Mouse (Mus musculus) forebrain, embryonic 11.5 days (tissue): ENCODE data around the gene Sall2. TPM values are rescaled to one million over a fixed set of nuclear protein-coding genes. Genes with fewer than 3 reads are reported as not detected.

Experiments used
- ATAC-seq: fragments of 200-750 bp; cut with Nextera tagmentation; replicated peaks from 2 replicates; pipeline ENCODE4 v1.8.0; 2017; ENCODE audit warnings: moderate TSS enrichment; ENCODE audit not compliant: low FRiP score
- DNase-seq: peaks from one replicate; pipeline ENCODE4 v3.0.0-alpha.2; 2017; ENCODE audit warnings: low spot score
- H3K27ac ChIP-seq: fragments of 300-500 bp; sonication (generic); 2 replicates; pipeline ENCODE4 v1.5.1; 2014; ENCODE audit warnings: low read depth, low read length
- H3K27me3 ChIP-seq: fragments of 300-500 bp; sonication (generic); 2 replicates; pipeline ENCODE4 v1.6.1; 2014; ENCODE audit warnings: mild to moderate bottlenecking, low read length, mixed read lengths; ENCODE audit not compliant: control insufficient read depth, insufficient read depth
- H3K36me3 ChIP-seq: fragments of 300-500 bp; sonication (generic); 2 replicates; pipeline ENCODE4 v1.6.1; 2014; ENCODE audit warnings: mild to moderate bottlenecking, low read length, moderate library complexity, mixed read lengths; ENCODE audit not compliant: control insufficient read depth, insufficient read depth
- H3K4me1 ChIP-seq: fragments of 300-500 bp; sonication (generic); replicated peaks from 2 replicates; pipeline ENCODE4 v1.6.1; 2014; ENCODE audit warnings: low read length, mixed read lengths; ENCODE audit not compliant: control insufficient read depth, insufficient read depth
- H3K4me2 ChIP-seq: fragments of 300-500 bp; sonication (generic); 2 replicates; pipeline ENCODE4 v1.6.1; 2014; ENCODE audit warnings: low read depth, mild to moderate bottlenecking, low read length, moderate library complexity, mixed read lengths; ENCODE audit not compliant: severe bottlenecking
- H3K4me3 ChIP-seq: fragments of 300-500 bp; sonication (generic); 2 replicates; pipeline ENCODE4 v1.5.1; 2014; ENCODE audit warnings: low read depth, low read length
- H3K9ac ChIP-seq: fragments of 300-500 bp; sonication (generic); 2 replicates; pipeline ENCODE4 v1.6.1; 2014; ENCODE audit warnings: low read length
- H3K9me3 ChIP-seq: fragments of 300-500 bp; sonication (generic); 2 replicates; pipeline ENCODE4 v1.6.1; 2016; ENCODE audit warnings: low read length, mixed read lengths; ENCODE audit not compliant: control insufficient read depth
- WGBS: fragments of 180-500 bp; shearing (Covaris S2); extraction: QIAGEN DNeasy Blood & Tissue Kit; methylation state at CpG from one replicate; pipeline ENCODE4 v1.1.7; 2014; 5-methylcytosine and 5-hydroxymethylcytosine counted together
- polyA plus RNA-seq: library from polyadenylated mRNA; unstranded; fragments of >200 nt; fragmentation: Nextera tagmentation; extraction: Ambion mirVana; gene quantifications from 2 replicates; pipeline ENCODE4 v1.2.1, GENCODE M21; 2014

Sall2 gene
- polyA plus RNA-seq, 1 experiment from 2014 or later: 83.6 TPM

- DNase-seq: peak; percentile 59
- Histone ChIP-seq H3K4me3 (peak overlapping the region; percentile 65), H3K27me3 (no peaks in the 10 kb centered on the region), H3K27ac (0 out of 2 replicates have a peak overlapping the region, but pooled peaks have one; percentile 3), H3K4me1 (peaks cover 17% of the 10 kb centered on the region), H3K4me2 (peak overlapping the region; percentile 77), H3K36me3 (no peaks in the 10 kb centered on the region), H3K9me3 (no peaks in the 10 kb centered on the region), H3K9ac (peak overlapping the region; percentile 86)
- 0% methylated on average over 4 of the region's 4 CpGs for WGBS
- ATAC-seq: peak; percentile 45; the same call in 1 of the 2 replicates
These were observed 2.7 kb downstream of the Sall2 start for GRCm38 (mm10) chr14:52325890-52326289.

GRCm38 (mm10) chr14:52319361-52319760 lies 9.2 kb downstream of the Sall2 start:
- no peaks in the 10 kb centered on the region for H3K9me3 ChIP-seq
- H3K4me2 ChIP-seq: no peak overlapping the region
- peaks cover 11% of the 10 kb centered on the region for H3K4me1 ChIP-seq
- no peak overlapping the region for H3K9ac ChIP-seq
- peaks cover 6% of the 10 kb centered on the region for H3K36me3 ChIP-seq
- no peaks in the 10 kb centered on the region for H3K27me3 ChIP-seq
- 75% methylated on average over 6 of the region's 6 CpGs for WGBS
- no peak for DNase-seq
- ATAC-seq: no peak
- H3K4me3 ChIP-seq: no peak overlapping the region
- no peak overlapping the region for H3K27ac ChIP-seq

- ATAC-seq (peak; percentile 81), DNase-seq (peak; percentile 70)
- Histone ChIP-seq H3K4me1 (peaks cover 15% of the 10 kb centered on the region), H3K9ac (peak overlapping the region; percentile 78), H3K36me3 (peaks cover 31% of the 10 kb centered on the region), H3K27ac (peak overlapping the region; percentile 77), H3K9me3 (no peaks in the 10 kb centered on the region), H3K4me3 (peak overlapping the region; percentile 54), H3K27me3 (no peaks in the 10 kb centered on the region), H3K4me2 (peak overlapping the region; percentile 72)
- WGBS: 1% methylated on average over 16 of the region's 16 CpGs
These were observed 11.9 kb downstream of the Sall2 start for GRCm38 (mm10) chr14:52316441-52317225.

- Histone ChIP-seq H3K27ac (peak overlapping the region; percentile 77), H3K27me3 (no peaks in the 10 kb centered on the region), H3K9me3 (no peaks in the 10 kb centered on the region), H3K4me3 (peak overlapping the region; percentile 54), H3K9ac (peak overlapping the region; percentile 78), H3K4me1 (peaks cover 15% of the 10 kb centered on the region), H3K4me2 (peak overlapping the region; percentile 72), H3K36me3 (peaks cover 31% of the 10 kb centered on the region)
- WGBS: under 1% methylated on average over 30 of the region's 41 CpGs
- ATAC-seq: peak; percentile 85
- peak; percentile 90 for DNase-seq
These were observed 12.6 kb downstream of the Sall2 start for GRCm38 (mm10) chr14:52315792-52316440.

- H3K27me3 ChIP-seq: no peaks in the 10 kb centered on the region
- H3K4me1 ChIP-seq: peaks cover 15% of the 10 kb centered on the region
- H3K4me2 ChIP-seq: peak overlapping the region; percentile 72
- no peak for ATAC-seq
- peak overlapping the region; percentile 78 for H3K9ac ChIP-seq
- H3K36me3 ChIP-seq: peaks cover 35% of the 10 kb centered on the region
- H3K27ac ChIP-seq: peak overlapping the region; percentile 77
- H3K4me3 ChIP-seq: peak overlapping the region; percentile 54
- no peak for DNase-seq
- 12% methylated on average over 17 of the region's 17 CpGs for WGBS
- H3K9me3 ChIP-seq: no peaks in the 10 kb centered on the region
These were observed 13.2 kb downstream of the Sall2 start for GRCm38 (mm10) chr14:52315283-52315780.

- 46% methylated on average over 8 of the region's 8 CpGs for WGBS
- Histone ChIP-seq H3K4me1 (peaks cover 15% of the 10 kb centered on the region), H3K9me3 (no peaks in the 10 kb centered on the region), H3K27me3 (no peaks in the 10 kb centered on the region), H3K27ac (0 out of 2 replicates have a peak overlapping the region, but pooled peaks have one; percentile 77), H3K36me3 (peaks cover 35% of the 10 kb centered on the region), H3K4me3 (peak overlapping the region; percentile 54), H3K9ac (peak overlapping the region; percentile 78), H3K4me2 (peak overlapping the region; percentile 72)
- DNase-seq (no peak), ATAC-seq (no peak)
These were observed 13.8 kb downstream of the Sall2 start for GRCm38 (mm10) chr14:52314808-52315150.

- WGBS: 86% methylated on average over 26 of the region's 26 CpGs
These were observed 14.4 kb downstream of the Sall2 start for GRCm38 (mm10) chr14:52313931-52314807.

GRCm38 (mm10) chr14:52310906-52311305 lies 17.7 kb downstream of the Sall2 start:
- H3K27me3 ChIP-seq: no peaks in the 10 kb centered on the region
- peaks cover 35% of the 10 kb centered on the region for H3K36me3 ChIP-seq
- no peaks in the 10 kb centered on the region for H3K9me3 ChIP-seq
- no peak overlapping the region for H3K4me2 ChIP-seq
- no peak overlapping the region for H3K27ac ChIP-seq
- WGBS: 98% methylated on average over 2 of the region's 2 CpGs
- no peak overlapping the region for H3K9ac ChIP-seq
- H3K4me1 ChIP-seq: peaks cover 15% of the 10 kb centered on the region
- DNase-seq (no peak), ATAC-seq (no peak)
- H3K4me3 ChIP-seq: no peak overlapping the region

More at GRCm38 (mm10) chr14:52313931-52314807, 14.4 kb downstream of the Sall2 start:
- no peaks in the 10 kb centered on the region for H3K9me3 ChIP-seq
- H3K4me2 ChIP-seq: peak overlapping the region; percentile 72; the same call in 1 of the 2 replicates
- ATAC-seq (no peak), DNase-seq (no peak)
- peaks cover 15% of the 10 kb centered on the region for H3K4me1 ChIP-seq
- peaks cover 35% of the 10 kb centered on the region for H3K36me3 ChIP-seq
- no peaks in the 10 kb centered on the region for H3K27me3 ChIP-seq
- no peak overlapping the region for H3K27ac ChIP-seq
- H3K9ac ChIP-seq: no peak overlapping the region; the same call in 1 of the 2 replicates
- peak overlapping the region; percentile 54; the same call in 1 of the 2 replicates for H3K4me3 ChIP-seq
